Mouse (Mus musculus): Measurements from ENCODE around the gene Usp53.
A peak's percentile ranks its signal among the peaks of the same experiment; 100 is the strongest.
"Not testable (repeated sequence)": the region's sequence is repeated elsewhere in the genome, so short reads cannot be mapped to it uniquely, and the experiment has no call there.

Usp53 gene

DNA sequence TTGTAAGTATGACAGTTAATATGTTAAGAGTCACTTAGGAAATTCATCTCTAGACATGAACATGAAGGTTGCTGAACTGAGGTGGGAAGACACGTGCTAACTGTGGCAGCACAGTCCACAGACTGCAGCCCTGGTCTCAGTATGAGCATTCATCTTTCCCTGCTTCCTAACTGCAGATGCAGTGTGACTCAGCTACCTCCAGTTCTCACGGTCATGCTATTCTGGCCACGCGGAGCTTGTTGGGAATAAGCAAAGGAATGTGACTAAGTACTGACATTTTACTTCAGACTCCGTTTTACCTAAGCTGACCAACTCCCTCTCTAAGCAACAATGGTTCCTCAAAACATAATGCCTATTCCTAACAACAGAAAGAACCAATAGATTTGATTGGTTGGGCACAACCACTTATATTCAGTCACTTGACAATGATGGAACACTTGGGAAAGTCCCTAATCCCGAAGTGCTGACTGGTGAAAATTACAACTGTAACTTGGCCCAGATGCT is 40.9 kb downstream of the Usp53 start:
- no peak for DNase-seq (ENCODE audit: low read depth, low spot score)

DNA sequence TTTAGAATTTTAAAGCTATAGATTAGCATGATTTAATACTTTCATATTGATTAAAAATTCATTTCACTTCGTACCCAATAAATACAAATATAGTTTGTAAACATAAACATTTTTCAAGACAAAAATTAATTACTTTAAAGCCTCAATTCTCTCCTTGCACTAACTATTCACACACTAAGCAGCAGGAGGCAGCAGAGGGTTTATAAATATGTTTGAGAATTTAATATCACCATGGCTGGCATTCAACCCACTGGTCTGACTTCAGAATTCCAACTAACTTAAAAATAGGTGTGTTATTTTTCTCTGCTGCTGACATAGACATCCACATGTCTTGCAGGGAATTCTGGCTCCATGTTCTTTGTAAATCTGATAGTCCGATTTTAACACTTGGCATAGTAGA is 45.1 kb downstream of the Usp53 start:
- DNase-seq (ENCODE audit: low read depth, low spot score), result no peak

- not testable (repeated sequence) for DNase-seq (ENCODE audit: low read depth, low spot score)
These were observed 47.1 kb downstream of the Usp53 start for GRCm38 (mm10) chr3:122937176-122937575.

DNA sequence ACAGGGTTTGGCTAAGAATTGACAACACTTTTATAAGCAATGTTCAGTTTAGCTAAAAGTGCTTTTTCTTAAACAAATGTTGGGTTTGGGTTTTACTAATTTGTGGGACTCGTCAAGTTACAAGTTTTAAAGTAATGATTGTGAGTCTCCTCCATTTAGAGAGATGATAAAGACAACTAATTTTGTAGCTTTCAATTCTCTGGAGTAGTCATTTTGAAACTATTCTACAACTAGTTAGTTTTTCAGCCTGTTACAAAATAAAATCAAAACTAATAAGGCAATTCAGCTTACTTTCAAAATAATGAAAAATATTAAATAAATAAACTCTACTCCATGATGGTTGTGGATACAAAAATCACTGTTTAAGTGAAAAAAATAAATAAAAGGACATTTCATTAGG is 51.8 kb downstream of the Usp53 start:
- DNase-seq (ENCODE audit: low read depth, low spot score), result no peak

- no peak for DNase-seq (ENCODE audit: low read depth, low spot score)
These were observed 54.6 kb downstream of the Usp53 start for GRCm38 (mm10) chr3:122929723-122930122.

DNA sequence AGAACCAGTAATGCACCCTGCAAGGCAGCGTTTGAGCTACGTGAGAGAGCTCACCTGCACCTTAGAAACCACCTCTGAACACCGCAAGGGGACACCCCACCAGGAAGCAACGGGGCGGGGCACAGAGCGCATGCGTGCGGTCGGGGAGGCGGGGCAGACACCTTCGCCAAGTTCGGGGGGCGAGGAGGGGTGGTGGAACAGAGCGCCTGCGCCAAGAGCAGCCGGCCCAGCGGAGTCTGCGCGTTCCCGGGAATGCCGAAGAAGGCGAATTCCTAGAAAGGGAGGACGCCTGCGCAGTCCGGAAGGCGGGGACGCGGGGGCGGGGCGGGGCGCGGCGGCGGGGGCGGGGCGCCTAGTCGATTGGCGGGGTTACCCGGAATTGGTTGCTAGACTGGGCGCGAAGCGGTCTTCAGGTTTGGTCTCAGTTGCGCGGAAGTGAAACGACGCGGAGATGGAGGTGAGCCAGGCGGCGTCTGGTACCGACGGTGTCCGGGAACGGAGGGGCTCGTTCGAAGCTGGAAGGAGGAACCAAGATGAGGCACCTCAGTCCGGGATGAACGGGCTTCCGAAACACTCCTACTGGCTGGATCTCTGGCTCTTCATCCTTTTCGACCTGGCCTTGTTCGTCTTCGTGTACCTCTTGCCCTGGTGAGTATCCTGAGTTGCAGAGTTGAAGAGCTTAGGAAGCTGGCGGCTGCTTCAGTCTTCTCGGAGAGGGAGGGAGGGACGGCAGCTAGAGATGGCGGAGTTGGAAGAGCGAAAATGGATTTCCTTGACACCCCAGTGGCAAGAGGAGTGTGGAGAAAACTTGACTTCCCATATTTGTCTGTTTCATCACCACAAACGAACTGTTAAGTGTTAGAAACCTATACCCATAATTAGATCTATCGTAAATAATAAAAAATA is 60.0 kb downstream of the Usp53 start, which contains the start of gene 1810037I17Rik:
Gene 1810037I17Rik (plus strand): TSS at position 195 of the 906 bp plus-strand sequence.
- DNase-seq (ENCODE audit: low read depth, low spot score), result peak; percentile 85

DNA sequence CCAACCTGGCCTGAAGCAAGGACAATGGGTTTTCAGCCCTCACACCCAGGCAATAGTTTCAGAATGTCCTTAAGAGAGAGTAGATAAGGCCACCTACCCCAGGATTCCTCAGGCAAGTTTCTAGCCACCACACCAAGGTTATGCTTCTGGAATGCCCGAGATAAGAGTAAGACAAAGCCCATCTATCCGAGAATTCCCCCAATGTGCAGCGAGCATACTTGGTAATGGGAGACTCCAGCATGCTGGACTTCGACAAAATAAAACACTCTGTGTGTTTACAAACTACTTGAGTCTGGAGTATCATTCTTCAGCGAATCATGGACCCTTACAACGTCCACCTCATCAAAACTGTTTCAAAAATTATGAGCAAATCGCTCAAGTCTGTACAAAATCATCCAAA is 61.2 kb downstream of the Usp53 start:
- peak; percentile 40 for DNase-seq (ENCODE audit: low read depth, low spot score)

- DNase-seq (ENCODE audit: low read depth, low spot score), result no peak
These were observed 62.4 kb downstream of the Usp53 start for GRCm38 (mm10) chr3:122921676-122922527.

DNA sequence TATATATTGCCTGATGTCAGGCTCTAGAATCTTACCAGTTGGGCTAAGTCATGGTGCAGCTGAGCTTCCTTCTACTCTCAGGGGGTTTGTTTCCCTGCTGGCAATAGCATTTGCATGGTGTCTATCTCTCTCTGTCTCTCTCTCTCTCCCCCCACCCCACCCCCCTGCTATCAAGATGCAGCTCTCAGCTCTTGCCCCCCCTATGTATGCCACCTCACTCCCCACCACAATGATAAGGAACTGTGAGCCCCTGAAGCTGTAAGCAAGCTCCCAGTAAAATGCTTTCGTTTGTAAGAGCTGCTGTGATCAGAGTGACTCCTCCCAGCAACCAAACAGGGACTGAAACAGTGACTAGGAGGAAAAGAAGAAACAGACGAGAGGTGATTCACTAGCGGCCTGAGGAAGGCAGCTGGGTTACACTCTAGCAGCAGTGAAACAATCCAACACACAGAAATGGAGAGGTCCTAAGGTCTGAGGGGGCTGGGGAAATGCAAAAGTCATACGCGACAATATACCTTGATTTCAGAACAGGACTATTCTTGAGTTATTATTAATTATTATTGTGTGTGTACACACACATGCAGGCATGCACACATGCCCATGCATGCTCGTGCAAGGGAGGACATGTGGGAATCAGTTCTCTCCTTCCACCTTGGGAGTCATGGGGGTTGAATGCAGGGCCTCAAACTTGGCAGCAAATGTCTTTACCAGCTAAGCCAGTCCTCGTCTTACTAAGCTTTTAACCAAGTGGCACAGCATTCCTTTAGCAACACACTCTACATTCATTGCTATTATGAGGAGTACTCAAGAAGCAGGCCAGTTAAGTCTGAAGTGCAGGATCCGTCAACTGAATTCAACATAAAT is 63.5 kb downstream of the Usp53 start:
- no peak for DNase-seq (ENCODE audit: low read depth, low spot score)

DNA sequence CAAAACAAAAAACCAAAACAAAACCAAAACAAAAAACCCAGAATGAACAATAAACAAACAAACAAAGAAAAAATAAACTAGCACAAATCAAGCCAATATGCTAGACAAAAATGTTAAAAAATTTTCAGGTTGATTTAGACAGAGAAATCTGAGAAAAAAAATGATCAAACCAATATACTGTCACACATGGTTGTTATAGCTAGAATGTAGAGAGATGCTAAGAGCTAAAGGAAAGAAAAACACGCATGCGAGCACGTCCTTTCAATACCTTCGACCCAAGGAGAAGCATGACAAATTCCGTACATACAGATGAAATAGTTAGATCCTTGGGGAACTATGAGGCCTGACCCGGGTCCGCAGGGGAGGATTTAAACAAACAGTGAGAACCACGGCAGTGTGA is 65.0 kb downstream of the Usp53 start, which contains the start of gene Gm10959:
Gene Gm10959 (minus strand): TSS at position 101 of the 400 bp plus-strand sequence.
- no peak for DNase-seq (ENCODE audit: low read depth, low spot score)

- DNase-seq (ENCODE audit: low read depth, low spot score), result no peak
These were observed 65.6 kb downstream of the Usp53 start for GRCm38 (mm10) chr3:122918672-122919071.

- DNase-seq (ENCODE audit: low read depth, low spot score), result no peak
These were observed 68.1 kb downstream of the Usp53 start for GRCm38 (mm10) chr3:122916191-122916680.

GRCm38 (mm10) chr3:122915493-122915892 is 68.8 kb downstream of the Usp53 start:
- no peak for DNase-seq (ENCODE audit: low read depth, low spot score)

DNA sequence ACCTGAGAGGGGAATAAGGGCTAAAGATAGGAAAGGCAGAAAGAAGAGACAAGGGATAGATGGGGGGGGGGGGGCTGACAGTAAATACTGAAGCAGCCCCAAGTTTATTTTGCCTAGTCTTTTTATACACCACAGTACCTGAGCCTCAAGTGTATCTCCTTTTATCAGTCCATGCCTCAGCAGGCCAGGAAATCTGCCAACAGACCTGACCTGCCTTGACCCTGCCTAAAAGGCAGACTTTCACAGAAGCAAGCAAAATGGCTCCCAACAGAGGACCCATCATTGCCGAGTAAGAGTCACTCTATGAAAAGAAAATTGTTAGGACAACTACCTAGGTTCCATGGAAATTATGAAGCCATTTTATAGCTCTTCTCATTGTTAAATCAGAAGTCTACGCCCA is 76.5 kb downstream of the Usp53 start:
- no peak for DNase-seq (ENCODE audit: low read depth, low spot score)

DNA sequence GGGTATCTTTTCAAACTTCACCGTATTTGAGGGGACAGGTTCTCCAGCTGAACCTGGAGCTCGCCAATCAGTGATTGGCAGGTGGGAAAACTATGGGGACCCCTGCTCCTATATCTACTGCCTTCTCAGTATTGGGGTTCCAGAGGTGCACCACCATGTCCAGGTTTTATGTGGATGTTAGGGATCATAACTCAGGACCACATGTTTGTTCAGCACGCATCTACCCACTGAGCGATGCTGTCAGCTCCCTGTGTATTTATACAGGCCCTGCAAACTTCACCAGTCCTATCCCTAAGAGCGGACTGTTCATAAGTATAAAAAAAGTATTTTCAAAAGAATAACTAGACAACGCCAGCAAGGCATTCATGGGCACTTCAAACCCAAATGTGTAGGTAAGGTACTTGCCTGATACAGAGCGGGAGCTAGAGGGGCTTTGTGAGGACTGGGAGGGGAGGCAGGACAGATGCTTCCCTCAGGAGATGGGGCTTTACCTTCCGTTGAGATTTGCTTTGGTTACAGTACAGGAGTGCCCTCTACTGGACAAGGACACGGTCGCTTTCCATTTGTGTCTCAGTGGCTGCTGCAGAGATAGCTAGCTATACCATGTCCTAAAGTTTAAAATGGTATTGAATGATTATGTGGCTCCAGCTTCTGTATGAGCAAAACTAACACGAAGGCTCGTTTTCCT is 80.4 kb downstream of the Usp53 start:
- DNase-seq (ENCODE audit: low read depth, low spot score), result no peak

GRCm38 (mm10) chr3:122898254-122898653 is 86.1 kb downstream of the Usp53 start:
- DNase-seq (ENCODE audit: low read depth, low spot score), result no peak

GRCm38 (mm10) chr3:122895189-122895731 is 89.0 kb downstream of the Usp53 start:
- DNase-seq (ENCODE audit: low read depth, low spot score), result no peak

- DNase-seq (ENCODE audit: low read depth, low spot score), result no peak
These were observed 89.5 kb downstream of the Usp53 start, which contains the start of gene Fabp2 for GRCm38 (mm10) chr3:122894772-122895171. TSS of gene Fabp2 (plus strand) at chr3:122895072.

DNA sequence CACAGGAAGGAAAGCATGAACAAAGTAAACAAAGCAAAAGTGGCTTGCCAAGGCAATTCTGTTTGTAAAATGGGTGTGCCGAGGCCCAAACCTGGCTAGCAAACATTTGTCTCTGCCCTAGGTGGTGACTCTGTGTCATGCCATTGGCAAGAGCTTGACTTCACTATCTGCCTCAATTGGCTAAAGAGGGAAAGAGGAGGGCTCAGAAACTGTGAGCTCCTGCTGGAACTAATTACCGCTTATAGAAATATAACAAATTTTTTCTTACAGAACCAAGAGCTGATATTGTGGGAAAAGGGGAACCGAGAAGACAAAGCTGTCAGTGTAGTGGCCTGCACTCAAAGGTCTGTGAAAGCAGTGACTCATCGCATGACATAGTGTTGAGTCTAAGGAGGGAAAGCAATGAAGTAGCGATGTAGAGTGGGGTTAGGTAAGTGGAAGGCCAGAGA is 95.9 kb downstream of the Usp53 start:
- no peak for DNase-seq (ENCODE audit: low read depth, low spot score)
